In the genomic region with DNA sequence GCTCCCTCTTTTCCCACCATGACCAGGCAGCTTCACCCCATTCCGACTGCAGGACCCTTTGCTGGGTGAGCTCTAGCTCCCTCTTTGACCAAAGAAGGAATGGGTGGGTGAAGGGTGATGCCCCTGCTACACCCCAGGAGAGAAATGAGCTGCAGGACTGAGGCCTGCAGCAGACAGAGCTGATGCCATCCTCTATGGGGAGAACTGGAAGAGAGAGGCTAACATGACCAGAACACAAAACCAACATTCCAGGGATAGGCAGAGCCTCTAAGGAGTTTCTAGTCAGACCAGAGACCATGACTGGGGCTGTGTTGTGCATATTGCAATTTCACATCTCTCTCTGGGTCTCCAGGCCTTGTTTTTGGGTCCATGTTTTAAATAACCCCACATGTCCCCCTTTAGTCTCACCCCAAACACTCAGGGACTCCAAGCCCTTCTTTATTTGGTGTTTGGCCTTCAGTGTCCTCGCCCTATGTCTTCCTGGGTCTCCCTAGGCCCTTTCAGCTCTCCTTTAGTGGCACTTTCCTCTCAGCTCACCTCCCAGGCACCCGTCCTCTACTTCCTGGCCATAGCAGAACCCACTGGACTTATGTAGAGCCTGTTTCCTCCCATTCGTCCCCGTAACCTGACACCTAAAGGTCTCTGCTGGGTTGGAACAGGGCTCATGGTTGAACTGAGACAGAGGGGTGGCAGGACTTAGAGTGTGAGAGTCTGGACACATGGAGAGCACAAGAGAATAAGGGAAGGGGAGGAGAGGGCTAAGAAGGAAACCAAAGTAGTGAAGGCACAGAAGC, we compare ENCODE assay signal across 11 mouse cellular contexts. TPM values are rescaled to one million over a fixed set of nuclear protein-coding genes. Genes with fewer than 3 reads are reported as not detected.
DNase-seq lines count a peak whose midpoint lies in the region; ATAC-seq lines count a peak whose summit lies in the region.
"Had no signal": no experiment of that assay in that cellular context is flagged by ENCODE, and none has a peak within 500 bp of the region (broad histone marks: within the 10 kb centered on the region; RNA-seq: fewer than 3 reads in every experiment).

No protein-coding gene starts in this region.

- peaks cover 28% of the 10 kb centered on the region for H3K36me3 ChIP-seq in heart, embryonic 13.5 days
- peaks cover 29% of the 10 kb centered on the region for H3K36me3 ChIP-seq in embryonic facial prominence, embryonic 10.5 days (replicated peaks)
- no peaks in the 10 kb centered on the region for H3K36me3 ChIP-seq in hindbrain, embryonic 16.5 days (ENCODE audit: control insufficient read depth, insufficient read depth, low read length)
- no peaks in the 10 kb centered on the region; the same call in 1 of the 2 replicates for H3K36me3 ChIP-seq in midbrain, embryonic 16.5 days (ENCODE audit: control insufficient read depth, insufficient read depth, low read length)

- H3K27ac ChIP-seq in heart, embryonic 13.5 days (replicated peaks) = peak overlapping the region; percentile 81
- peak overlapping the region; percentile 96 for H3K27ac ChIP-seq in embryonic facial prominence, embryonic 10.5 days (replicated peaks)
- peak overlapping the region; percentile 97 for H3K27ac ChIP-seq in hindbrain, embryonic 16.5 days (ENCODE audit: low read depth, low read length)
- H3K27ac ChIP-seq in midbrain, embryonic 16.5 days (ENCODE audit: low read length) = peak overlapping the region; percentile 96

- ATAC-seq in heart, embryonic 13.5 days (ENCODE audit: extremely low read depth, insufficient number of reproducible peaks, low FRiP score, low TSS enrichment) = no peak
- ATAC-seq in hindbrain, embryonic 16.5 days = no peak
- ATAC-seq in midbrain, embryonic 16.5 days = no peak
- ATAC-seq in frontal cortex, adult (ENCODE audit: low TSS enrichment) = no peak

- no peak for DNase-seq in heart, postnatal 14 days
- DNase-seq in embryonic facial prominence, embryonic 10.5 days (ENCODE audit: low spot score) = peak; percentile 60
- no peak for DNase-seq in retina, postnatal 1 day
- no peak for DNase-seq in frontal cortex, postnatal 25 days (ENCODE audit: low spot score in 2 of 2)
- DNase-seq: adrenal gland, postnatal 36 days had no signal

- peak overlapping the region; percentile 90 for H3K9ac ChIP-seq in heart, embryonic 13.5 days
- H3K9ac ChIP-seq in hindbrain, embryonic 16.5 days (ENCODE audit: low read depth, low read length) = peak overlapping the region; percentile 41
- peak overlapping the region; percentile 13; the same call in 1 of the 2 replicates for H3K9ac ChIP-seq in midbrain, embryonic 16.5 days (ENCODE audit: low read depth, low read length)

- no peak overlapping the region for H3K4me3 ChIP-seq in heart, embryonic 13.5 days
- H3K4me3 ChIP-seq in embryonic facial prominence, embryonic 10.5 days = peak overlapping the region; percentile 45; the same call in 1 of the 2 replicates
- H3K4me3 ChIP-seq in hindbrain, embryonic 16.5 days (ENCODE audit: low read length) = no peak overlapping the region
- no peak overlapping the region for H3K4me3 ChIP-seq in midbrain, embryonic 16.5 days (ENCODE audit: low read depth, low read length)

- 36% methylated on average over 5 of the region's 5 CpGs for WGBS in heart, embryonic 13.5 days
- 19% methylated on average over 5 of the region's 5 CpGs for WGBS in embryonic facial prominence, embryonic 10.5 days
- 27% methylated on average over 5 of the region's 5 CpGs for whole genome bisulfite sequencing in hindbrain, embryonic 16.5 days
- WGBS in midbrain, embryonic 16.5 days = 35% methylated on average over 5 of the region's 5 CpGs

- no peaks in the 10 kb centered on the region for H3K27me3 ChIP-seq in heart, embryonic 13.5 days (replicated peaks)
- H3K27me3 ChIP-seq in embryonic facial prominence, embryonic 10.5 days (replicated peaks; ENCODE audit: low read depth, poor library complexity, severe bottlenecking) = 0 out of 2 replicates have a peak, but pooled peaks cover 4% of the 10 kb centered on the region
- H3K27me3 ChIP-seq in hindbrain, embryonic 16.5 days (replicated peaks; ENCODE audit: control insufficient read depth, insufficient read depth, low read length) = no peaks in the 10 kb centered on the region
- no peaks in the 10 kb centered on the region for H3K27me3 ChIP-seq in midbrain, embryonic 16.5 days (ENCODE audit: control insufficient read depth, insufficient read depth, low read depth, low read length)

- H3K4me1 ChIP-seq in heart, embryonic 13.5 days = peaks cover 67% of the 10 kb centered on the region
- peaks cover 99% of the 10 kb centered on the region for H3K4me1 ChIP-seq in embryonic facial prominence, embryonic 10.5 days
- peaks cover 73% of the 10 kb centered on the region for H3K4me1 ChIP-seq in hindbrain, embryonic 16.5 days (ENCODE audit: control insufficient read depth, insufficient read depth, low read depth, low read length)
- peaks cover 87% of the 10 kb centered on the region for H3K4me1 ChIP-seq in midbrain, embryonic 16.5 days (ENCODE audit: control insufficient read depth, insufficient read depth, low read length)

- no peak overlapping the region for H3K4me2 ChIP-seq in heart, embryonic 13.5 days
- H3K4me2 ChIP-seq in hindbrain, embryonic 16.5 days (ENCODE audit: low read length) = no peak overlapping the region
- no peak overlapping the region for H3K4me2 ChIP-seq in midbrain, embryonic 16.5 days (ENCODE audit: low read length)

- intact Hi-C loops in heart, postnatal 14 days (cut with DNase I) = no loop called here

- H3K9me3 ChIP-seq in heart, embryonic 13.5 days = no peaks in the 10 kb centered on the region
- no peaks in the 10 kb centered on the region for H3K9me3 ChIP-seq in embryonic facial prominence, embryonic 10.5 days
- H3K9me3 ChIP-seq in hindbrain, embryonic 16.5 days (ENCODE audit: control insufficient read depth, low read length) = no peaks in the 10 kb centered on the region
- no peaks in the 10 kb centered on the region for H3K9me3 ChIP-seq in midbrain, embryonic 16.5 days (replicated peaks; ENCODE audit: control insufficient read depth, low read length, poor library complexity, severe bottlenecking)

RNA-seq across cellular contexts. Expression of a gene that starts 8.7 kb away (rescaled TPM):
- polyA plus RNA-seq in heart, embryonic 13.5 days (2015; fragmentation: Nextera tagmentation; extraction: Ambion mirVana) = 0.28 and 0.36 TPM in 2 replicates
- not detected for total RNA-seq in heart, postnatal 14 days (2021)
- polyA plus RNA-seq in embryonic facial prominence, embryonic 10.5 days (2016; fragmentation: Nextera tagmentation; extraction: Ambion mirVana) = 0.16 and 0.29 TPM in 2 replicates
- polyA plus RNA-seq in hindbrain, embryonic 16.5 days (2015; fragmentation: Nextera tagmentation; extraction: Ambion mirVana) = 0.34 and 0.42 TPM in 2 replicates
- 0.40 and 0.64 TPM in 2 replicates for polyA plus RNA-seq in midbrain, embryonic 16.5 days (2015; fragmentation: Nextera tagmentation; extraction: Ambion mirVana)
- total RNA-seq: adrenal gland, postnatal 36 days had no signal

RNA-seq across cellular contexts. Expression of a gene that starts 29.2 kb away (rescaled TPM):
- polyA plus RNA-seq in heart, embryonic 13.5 days (2015; fragmentation: Nextera tagmentation; extraction: Ambion mirVana) = 163 and 178 TPM in 2 replicates
- 10 to 100 TPM; 58.9 to 63.6 TPM for total RNA-seq in heart, postnatal 14 days (2021)
- polyA plus RNA-seq in embryonic facial prominence, embryonic 10.5 days (2016; fragmentation: Nextera tagmentation; extraction: Ambion mirVana) = 281 and 285 TPM in 2 replicates
- polyA plus RNA-seq in hindbrain, embryonic 16.5 days (2015; fragmentation: Nextera tagmentation; extraction: Ambion mirVana) = 207 and 209 TPM in 2 replicates
- 200 and 205 TPM in 2 replicates for polyA plus RNA-seq in midbrain, embryonic 16.5 days (2015; fragmentation: Nextera tagmentation; extraction: Ambion mirVana)

RNA-seq across cellular contexts. Expression of a gene that starts 38.1 kb away (rescaled TPM):
- polyA plus RNA-seq in heart, embryonic 13.5 days (2015; fragmentation: Nextera tagmentation; extraction: Ambion mirVana) = 8.3 and 8.9 TPM in 2 replicates
- total RNA-seq in heart, postnatal 14 days (2021) = 10 to 100 TPM; 16.6 to 18.4 TPM
- 22.1 and 22.7 TPM in 2 replicates for polyA plus RNA-seq in embryonic facial prominence, embryonic 10.5 days (2016; fragmentation: Nextera tagmentation; extraction: Ambion mirVana)
- polyA plus RNA-seq in hindbrain, embryonic 16.5 days (2015; fragmentation: Nextera tagmentation; extraction: Ambion mirVana) = 20.1 and 24.7 TPM in 2 replicates
- 20.1 and 22.7 TPM in 2 replicates for polyA plus RNA-seq in midbrain, embryonic 16.5 days (2015; fragmentation: Nextera tagmentation; extraction: Ambion mirVana)

RNA-seq across cellular contexts. Expression of a gene that starts 43.5 kb away (rescaled TPM):
- polyA plus RNA-seq in heart, embryonic 13.5 days (2015; fragmentation: Nextera tagmentation; extraction: Ambion mirVana) = 7.2 and 8.2 TPM in 2 replicates
- under 1 TPM; 0.60 to 0.83 TPM for total RNA-seq in heart, postnatal 14 days (2021)
- polyA plus RNA-seq in embryonic facial prominence, embryonic 10.5 days (2016; fragmentation: Nextera tagmentation; extraction: Ambion mirVana) = 4.7 and 5.9 TPM in 2 replicates
- 0.65 and 0.69 TPM in 2 replicates for polyA plus RNA-seq in hindbrain, embryonic 16.5 days (2015; fragmentation: Nextera tagmentation; extraction: Ambion mirVana)
- polyA plus RNA-seq in midbrain, embryonic 16.5 days (2015; fragmentation: Nextera tagmentation; extraction: Ambion mirVana) = 0.52 and 0.68 TPM in 2 replicates
- total RNA-seq: CH12.LX; layer of hippocampus, adult 18-20 months had no signal

Comparison
In these comparisons a context has a peak if more than half of its experiments do, and no peak if none do; other contexts are left out.
1. H3K9ac ChIP-seq: peak in every context shown above with its lines; median percentile 90 in heart, embryonic 13.5 days; 41 in hindbrain, embryonic 16.5 days; 13 in midbrain, embryonic 16.5 days.